Mouse (Mus musculus) heart, adult 11 months (tissue): ENCODE measurements at regions not wholly inside any gene's neighbourhood (a gene's known extent, or its start where the extent isn't known, plus 50 kb on each side); places are given as distances from the start of the nearest gene placed in this dataset.

Experiments used
- DNase-seq: peaks from one replicate; pipeline ENCODE4 v3.0.0; 2022

DNA sequence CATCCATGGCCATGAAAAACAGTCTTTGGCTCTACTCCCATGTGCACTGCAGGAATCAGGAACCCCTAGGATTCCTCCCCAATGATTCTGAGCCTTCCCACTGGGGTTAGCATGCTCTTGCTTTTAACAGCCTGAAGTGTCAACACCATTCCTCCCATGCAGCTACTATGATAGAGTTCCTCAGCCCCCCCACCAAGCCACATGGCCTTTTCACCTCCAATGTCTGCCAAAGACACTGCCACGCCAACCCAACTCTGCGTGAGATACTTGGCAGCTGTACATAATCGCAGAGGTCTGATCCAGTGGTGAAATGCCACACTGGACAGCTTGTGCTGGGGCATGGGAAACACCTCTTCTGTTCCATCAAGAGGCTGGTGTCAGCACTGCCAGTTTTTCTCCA, 128.6 kb upstream of the H2al1a start:
- peak; percentile 93 for DNase-seq

DNA sequence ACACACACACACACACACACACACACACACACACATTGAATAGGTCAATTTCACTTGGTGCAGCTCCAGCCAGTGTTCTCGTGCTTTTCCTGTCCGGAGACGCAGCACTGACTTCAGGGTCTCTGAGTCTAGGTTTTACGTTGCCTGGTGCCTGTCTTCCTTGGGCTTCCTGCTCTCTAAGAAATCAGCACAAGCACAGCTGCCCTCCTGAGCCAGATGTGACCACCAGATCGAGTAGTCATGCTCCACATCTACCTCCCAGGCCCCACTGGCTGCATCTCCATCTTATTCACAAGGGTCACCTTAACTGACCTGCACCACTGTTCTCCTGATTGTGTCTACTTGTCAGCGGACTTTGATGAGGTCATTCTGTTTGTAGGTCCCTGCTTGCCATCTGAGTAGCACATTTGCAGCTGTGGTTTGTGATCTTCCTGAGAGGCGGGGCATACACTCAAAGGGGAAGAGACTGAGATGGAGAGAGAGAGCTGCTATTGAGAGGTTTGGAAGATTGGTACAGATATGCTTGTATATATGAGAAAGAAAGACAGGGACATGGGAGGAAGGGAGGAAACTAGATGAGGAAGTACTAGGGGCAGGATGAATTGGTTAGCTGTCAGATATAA, 118.8 kb upstream of the H2al1a start:
- peak; percentile 84 for DNase-seq

DNA sequence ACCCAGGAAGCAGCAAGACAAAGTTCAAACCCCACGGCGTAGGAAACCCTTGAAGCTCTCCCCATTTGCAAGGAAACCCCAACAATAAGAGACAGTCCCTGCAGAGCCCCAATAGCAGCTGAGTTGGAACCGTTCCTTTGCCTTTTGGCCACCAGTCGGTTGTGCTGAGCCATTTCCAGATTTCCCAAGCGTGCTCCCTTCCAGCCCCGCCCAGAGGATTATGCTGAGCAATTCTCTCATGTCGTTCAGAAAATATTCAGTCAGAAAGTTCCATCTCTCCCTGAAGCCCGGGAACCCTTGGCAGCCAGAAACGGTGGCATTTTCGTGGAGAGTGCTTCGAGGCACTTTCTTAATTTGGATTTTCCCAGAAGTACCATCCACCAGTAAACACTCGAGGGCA, 117.2 kb upstream of the H2al1a start:
- DNase-seq = peak; percentile 90

DNA sequence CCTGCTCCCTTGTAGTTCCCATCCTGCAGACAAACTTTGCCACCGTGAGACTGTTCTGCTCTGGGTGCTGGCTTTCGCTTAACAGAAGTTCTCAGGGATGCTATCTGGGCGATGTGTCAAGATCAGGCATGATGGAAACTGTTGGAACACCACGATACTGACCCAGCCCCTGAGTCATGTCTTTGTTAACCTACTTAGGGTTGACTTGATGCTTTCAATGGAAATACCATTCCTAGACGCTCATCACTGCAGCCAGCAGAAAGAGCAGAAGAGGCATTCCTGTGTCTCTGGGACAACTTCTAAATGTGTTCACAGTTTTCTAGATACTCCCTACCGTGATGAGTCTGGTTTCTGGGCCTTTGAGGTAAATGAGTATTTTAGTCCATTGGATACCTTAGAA, 108.2 kb upstream of the H2al1a start:
- no peak for DNase-seq

DNA sequence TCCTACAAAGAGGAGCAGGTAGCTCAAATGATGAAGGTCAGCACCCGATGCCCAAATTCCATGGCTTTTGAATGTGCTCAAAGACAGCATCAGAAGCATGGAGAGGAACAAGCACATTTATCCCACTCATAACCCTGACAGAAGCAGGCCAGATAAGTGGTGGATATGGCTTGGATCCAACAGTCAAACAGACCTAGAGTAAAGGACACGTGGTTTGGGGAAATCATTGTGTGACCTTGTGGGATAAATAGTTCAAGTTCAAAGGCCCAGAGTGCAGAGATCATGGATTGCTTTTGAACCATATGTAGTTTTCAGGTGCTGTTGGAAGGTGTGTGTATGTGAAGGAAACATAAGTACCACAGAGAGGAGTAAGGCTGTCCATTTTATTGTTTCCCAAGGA, 94.9 kb upstream of the H2al1a start:
- no peak for DNase-seq

DNA sequence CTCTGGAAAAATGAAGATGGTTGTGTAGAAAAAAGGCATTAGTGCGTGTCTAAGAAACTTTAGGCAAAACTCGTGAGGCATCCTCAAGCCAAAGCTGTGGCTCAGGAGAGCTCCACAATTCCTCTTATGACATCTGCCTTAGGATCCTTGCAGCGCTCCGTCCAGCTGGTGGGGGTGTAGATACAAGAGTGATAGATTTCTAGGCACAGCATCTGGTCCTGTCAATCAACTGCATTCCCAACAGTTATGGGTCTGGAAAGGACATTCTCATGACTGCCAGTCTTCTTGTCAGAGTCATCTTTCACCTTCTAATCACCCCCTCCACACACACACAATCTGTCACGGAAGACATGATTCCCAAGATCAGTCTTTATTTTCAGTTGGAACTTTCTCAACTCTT, 89.2 kb upstream of the H2al1a start:
- DNase-seq = no peak

DNA sequence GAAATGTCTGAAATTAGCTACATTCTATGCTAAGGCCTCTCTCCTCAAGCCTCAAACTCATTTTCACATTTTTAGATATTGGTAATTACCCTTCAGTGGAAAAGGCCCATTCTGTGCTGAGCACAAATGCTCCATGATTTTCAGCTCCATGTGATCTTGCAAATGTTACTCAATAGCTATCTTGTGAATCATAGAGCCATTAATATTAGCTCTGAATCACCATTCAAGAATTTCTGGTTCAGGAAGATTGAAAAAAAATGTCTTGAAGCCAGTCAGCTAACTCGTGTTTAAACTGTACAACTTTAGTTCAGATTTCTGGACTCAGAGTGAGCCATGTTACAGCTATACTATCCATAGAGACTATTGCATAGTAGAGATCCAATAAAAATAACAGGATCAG, 86.2 kb upstream of the H2al1a start:
- no peak for DNase-seq

DNA sequence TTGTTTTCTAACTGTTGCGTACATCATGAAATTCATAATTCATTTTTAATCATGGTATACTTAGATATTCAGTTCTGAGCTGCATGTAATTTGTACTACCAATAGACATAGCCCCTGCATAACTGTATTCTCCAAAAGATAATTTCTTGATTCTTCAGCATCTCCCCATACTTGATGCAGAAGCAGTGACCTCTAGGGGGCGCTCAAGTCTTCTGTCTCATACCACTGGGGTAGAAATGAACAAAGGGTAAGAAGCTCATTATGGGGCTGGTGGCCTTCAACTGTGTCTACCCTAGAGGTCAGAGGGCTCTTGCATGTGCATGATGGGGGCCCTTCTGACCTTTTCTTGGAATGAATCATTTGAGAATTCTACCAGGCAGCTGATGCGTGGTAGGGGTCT, 85.6 kb upstream of the H2al1a start:
- DNase-seq = no peak

DNA sequence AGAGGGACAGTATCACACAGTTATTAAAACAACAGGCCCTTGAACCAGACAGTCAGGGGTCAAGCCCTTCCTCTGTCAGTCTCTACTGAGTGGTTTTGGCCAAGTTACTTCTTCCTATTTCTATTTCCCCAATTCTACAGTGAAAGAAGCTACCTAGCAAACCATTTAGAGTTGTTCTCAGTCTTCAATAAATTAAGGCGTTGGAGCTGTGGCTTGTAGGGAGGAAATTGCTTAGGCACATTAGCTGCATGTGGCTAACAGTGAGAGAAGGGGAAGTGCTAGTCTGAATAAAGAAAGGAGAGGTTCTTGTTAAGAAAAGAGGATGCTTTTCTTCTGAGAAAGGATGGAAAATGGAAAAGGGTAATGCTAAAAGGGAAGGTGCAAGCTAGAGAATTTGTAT, 60.0 kb upstream of the H2al1a start:
- DNase-seq = no peak

DNA sequence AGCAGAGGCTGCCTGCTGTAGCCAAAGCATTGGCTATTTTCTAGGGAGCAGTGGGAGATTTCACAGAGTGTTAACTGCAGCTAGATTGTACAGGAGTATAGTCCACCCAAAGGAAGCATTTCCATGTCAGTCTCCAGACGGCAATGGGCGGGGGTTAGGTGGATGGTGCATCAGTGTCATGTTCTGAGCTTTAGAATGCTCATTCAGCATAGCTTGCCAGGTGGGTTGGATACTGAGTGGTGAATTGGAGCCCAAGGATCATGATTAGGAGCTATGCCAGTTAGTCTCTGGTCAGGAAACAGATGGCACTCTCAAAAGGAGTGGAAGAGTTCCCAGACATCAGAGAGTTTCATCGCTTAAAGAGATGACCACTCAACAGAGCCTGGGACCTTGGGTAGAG, 53.5 kb upstream of the H2al1a start:
- DNase-seq = no peak
